Mouse (Mus musculus) testis, adult 2 months (tissue): Measurements from ENCODE around the gene Med24.

Experiments used
- CTCF ChIP-seq: fragments of 200-500 bp; IDR thresholded peaks from 2 replicates; pipeline ENCODE4 v1.5.1; 2012; ENCODE audit warnings: low read depth, mild to moderate bottlenecking, inconsistent platforms, low read length, moderate library complexity; ENCODE audit not compliant: control insufficient read depth, insufficient read depth, insufficient replicate concordance
- POLR2A ChIP-seq: fragments of 200-500 bp; IDR thresholded peaks from 2 replicates; pipeline ENCODE4 v1.6.1; 2012; ENCODE audit warnings: low read depth, mild to moderate bottlenecking, inconsistent platforms, low read length, moderate library complexity; ENCODE audit not compliant: control insufficient read depth

DNA sequence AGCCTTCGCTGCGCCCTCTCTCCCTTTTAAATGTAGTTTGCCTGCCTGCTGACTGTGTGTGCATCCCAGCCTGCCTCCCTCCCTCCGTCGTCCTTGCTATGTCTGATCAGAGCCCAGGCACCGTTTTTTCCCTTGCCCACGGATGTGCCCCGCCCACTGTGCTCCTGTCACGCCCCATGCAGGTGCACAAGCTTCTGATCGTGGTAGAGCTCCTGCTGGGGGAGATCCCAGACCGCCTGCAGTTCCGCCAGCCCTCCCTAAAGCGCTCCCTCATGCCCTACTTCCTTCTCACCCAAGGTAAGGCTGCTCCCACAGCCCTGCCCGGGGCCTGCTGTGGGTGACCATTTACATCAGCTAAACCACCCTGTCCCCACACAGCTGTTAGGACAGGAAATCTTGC, 36.0 kb downstream of the Med24 start:
- no peak for TF ChIP-seq CTCF
- TF ChIP-seq POLR2A = no peak
